Mouse (Mus musculus) kidney, embryonic 14.5 days (tissue): ENCODE data around the gene Rin3. TPM values are rescaled to one million over a fixed set of nuclear protein-coding genes. Genes with fewer than 3 reads are reported as not detected.

Experiments
- ATAC-seq: fragments of 200-750 bp; cut with Nextera tagmentation; 2 replicates; pipeline ENCODE4 v1.8.0; 2017; ENCODE audit warnings: moderate number of reproducible peaks, mild to moderate bottlenecking, moderate TSS enrichment, moderate library complexity; ENCODE audit not compliant: low FRiP score, low TSS enrichment
- H3K27ac ChIP-seq: fragments of 300-500 bp; sonication (generic); 2 replicates; pipeline ENCODE4 v1.5.1; 2014; ENCODE audit warnings: low read depth, mild to moderate bottlenecking, low read length, moderate library complexity, mixed read lengths
- H3K27me3 ChIP-seq: fragments of 300-500 bp; sonication (generic); 2 replicates; pipeline ENCODE4 v1.6.1; 2014; ENCODE audit warnings: mild to moderate bottlenecking, low read length; ENCODE audit not compliant: control insufficient read depth, insufficient read depth
- H3K36me3 ChIP-seq: fragments of 300-500 bp; sonication (generic); 2 replicates; pipeline ENCODE4 v1.6.1; 2014; ENCODE audit warnings: low read length, mixed read lengths; ENCODE audit not compliant: control insufficient read depth, insufficient read depth
- H3K4me1 ChIP-seq: fragments of 300-500 bp; sonication (generic); 2 replicates; pipeline ENCODE4 v1.6.1; 2014; ENCODE audit warnings: low read length, mixed read lengths; ENCODE audit not compliant: control insufficient read depth, insufficient read depth
- H3K4me2 ChIP-seq: fragments of 300-500 bp; sonication (generic); replicated peaks from 2 replicates; pipeline ENCODE4 v1.6.1; 2014; ENCODE audit warnings: low read depth, mild to moderate bottlenecking, low read length
- H3K4me3 ChIP-seq: fragments of 300-500 bp; sonication (generic); 2 replicates; pipeline ENCODE4 v1.5.1; 2014; ENCODE audit warnings: mild to moderate bottlenecking, low read length
- H3K9ac ChIP-seq: fragments of 300-500 bp; sonication (generic); 2 replicates; pipeline ENCODE4 v1.6.1; 2014; ENCODE audit warnings: low read depth, mild to moderate bottlenecking, low read length, moderate library complexity
- H3K9me3 ChIP-seq: fragments of 300-500 bp; sonication (generic); 2 replicates; pipeline ENCODE4 v1.6.1; 2016; ENCODE audit warnings: low read length; ENCODE audit not compliant: control insufficient read depth
- WGBS: fragments of 180-500 bp; shearing (Covaris S2); extraction: QIAGEN DNeasy Blood & Tissue Kit; methylation state at CpG from one replicate; pipeline ENCODE4 v1.1.7; 2014; 5-methylcytosine and 5-hydroxymethylcytosine counted together
- polyA plus RNA-seq: library from polyadenylated mRNA; unstranded; fragments of >200 nt; fragmentation: Nextera tagmentation; extraction: Ambion mirVana; gene quantifications from 2 replicates; pipeline ENCODE4 v1.2.1, GENCODE M21; 2014

Rin3 gene
- 6.7 and 9.2 TPM in 2 replicates for polyA plus RNA-seq

GRCm38 (mm10) chr12:102282763-102283482 lies at the start of gene Rin3:
Rin3 (plus strand) TSS chr12:102283048.
- H3K9ac ChIP-seq: peak within 1 kb of the TSS; percentile 86
- H3K4me1 ChIP-seq: peaks cover 30% of the 10 kb centered on the region
- peak within 1 kb of the TSS; percentile 48 for H3K27ac ChIP-seq
- H3K9me3 ChIP-seq: peaks cover 6% of the 10 kb centered on the region; the same call in 1 of the 2 replicates
- WGBS: 2% methylated on average over 58 of the region's 75 CpGs
- H3K4me3 ChIP-seq: peak within 1 kb of the TSS; percentile 63
- H3K36me3 ChIP-seq: no peaks in the 10 kb centered on the region
- peak; percentile 63 for ATAC-seq
- H3K4me2 ChIP-seq: peak within 1 kb of the TSS; percentile 92
- H3K27me3 ChIP-seq: no peaks in the 10 kb centered on the region

DNA sequence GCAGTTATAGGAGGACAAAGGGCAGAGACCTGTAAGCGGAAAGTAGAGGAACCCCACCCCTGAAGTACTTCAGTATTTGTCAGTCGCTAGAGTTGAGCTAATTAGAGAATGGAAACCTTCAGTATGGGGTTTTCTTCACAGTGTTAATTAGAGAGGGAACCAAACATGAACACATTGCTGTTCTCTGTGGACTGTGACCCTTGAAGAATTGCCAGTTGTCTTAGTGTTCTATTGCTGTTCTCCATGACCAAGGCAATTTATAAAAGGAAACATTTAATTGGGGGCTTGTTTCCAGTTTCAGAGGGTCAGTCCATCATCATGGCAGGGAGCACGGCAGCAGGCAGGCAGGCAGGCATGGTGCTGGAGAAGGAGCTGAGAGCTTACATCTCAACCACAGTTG lies 47.3 kb upstream of the Rin3 start:
- no peak for ATAC-seq

DNA sequence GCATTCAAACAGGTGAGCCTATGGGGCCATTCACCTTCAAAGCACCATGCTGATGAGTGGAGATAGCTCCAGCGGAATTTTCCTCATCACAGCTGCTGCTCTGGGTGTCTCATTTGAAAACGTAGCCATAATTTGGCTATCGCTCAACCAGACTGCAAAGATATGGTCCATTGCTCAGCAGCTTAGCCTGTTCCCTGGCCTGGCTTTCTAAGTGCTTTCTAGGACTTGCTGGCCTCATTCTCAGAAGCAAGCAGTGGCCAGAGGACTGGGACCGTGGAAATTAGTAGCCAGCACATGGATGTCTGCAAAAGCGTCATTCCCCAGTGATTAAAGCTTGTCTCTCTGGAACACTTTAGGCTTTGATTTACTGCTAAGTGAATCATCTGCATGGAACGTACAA lies 46.5 kb upstream of the Rin3 start:
- H3K4me3 ChIP-seq: no peak overlapping the region
- H3K4me1 ChIP-seq: no peaks in the 10 kb centered on the region
- H3K4me2 ChIP-seq: no peak overlapping the region
- no peak overlapping the region for H3K27ac ChIP-seq
- H3K27me3 ChIP-seq: no peaks in the 10 kb centered on the region
- no peak overlapping the region for H3K9ac ChIP-seq
- no peaks in the 10 kb centered on the region for H3K9me3 ChIP-seq
- H3K36me3 ChIP-seq: no peaks in the 10 kb centered on the region
- ATAC-seq: no peak
- WGBS: 70% methylated on average over 6 of the region's 6 CpGs

More for the DNA sequence above, 47.3 kb upstream of the Rin3 start:
- Histone ChIP-seq H3K4me1 (no peaks in the 10 kb centered on the region), H3K27me3 (no peaks in the 10 kb centered on the region), H3K9ac (no peak overlapping the region), H3K27ac (no peak overlapping the region), H3K4me2 (no peak overlapping the region), H3K9me3 (no peaks in the 10 kb centered on the region), H3K36me3 (no peaks in the 10 kb centered on the region), H3K4me3 (no peak overlapping the region)
- WGBS: 71% methylated on average over 3 of the region's 3 CpGs

GRCm38 (mm10) chr12:102242076-102242722 lies 40.6 kb upstream of the Rin3 start:
- Histone ChIP-seq H3K27ac (no peak overlapping the region), H3K4me3 (no peak overlapping the region), H3K9me3 (no peaks in the 10 kb centered on the region), H3K4me2 (no peak overlapping the region), H3K9ac (no peak overlapping the region), H3K27me3 (no peaks in the 10 kb centered on the region), H3K4me1 (peaks cover 3% of the 10 kb centered on the region; the same call in 1 of the 2 replicates), H3K36me3 (no peaks in the 10 kb centered on the region)
- ATAC-seq: peak; percentile 37; the same call in 1 of the 2 replicates
- WGBS: 47% methylated on average over 6 of the region's 6 CpGs

DNA sequence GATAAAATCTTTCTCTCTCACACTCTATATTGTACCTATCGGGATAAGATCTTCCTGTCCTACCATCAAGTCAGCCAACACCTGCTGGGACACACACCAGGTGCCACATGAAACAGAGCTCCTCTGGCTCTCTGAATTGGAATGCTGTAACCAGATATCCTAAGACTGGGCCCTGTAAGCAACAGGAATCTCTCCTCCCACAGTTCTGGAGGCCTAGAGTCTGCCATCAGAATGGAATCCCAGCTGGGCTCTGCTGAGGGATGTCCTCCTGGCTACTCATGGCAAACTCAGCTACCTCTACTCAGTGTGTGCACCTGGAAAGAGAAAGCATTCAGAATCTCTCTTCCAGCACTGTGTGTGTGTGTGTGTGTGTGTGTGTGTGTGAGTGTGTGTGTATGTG lies 38.9 kb upstream of the Rin3 start:
- Histone ChIP-seq H3K9me3 (no peaks in the 10 kb centered on the region), H3K27ac (no peak overlapping the region), H3K36me3 (no peaks in the 10 kb centered on the region), H3K27me3 (no peaks in the 10 kb centered on the region), H3K4me3 (no peak overlapping the region), H3K4me2 (no peak overlapping the region), H3K4me1 (peaks cover 3% of the 10 kb centered on the region; the same call in 1 of the 2 replicates), H3K9ac (no peak overlapping the region)
- WGBS: 25% methylated on average over 1 of the region's 1 CpGs
- ATAC-seq: peak; percentile 83

DNA sequence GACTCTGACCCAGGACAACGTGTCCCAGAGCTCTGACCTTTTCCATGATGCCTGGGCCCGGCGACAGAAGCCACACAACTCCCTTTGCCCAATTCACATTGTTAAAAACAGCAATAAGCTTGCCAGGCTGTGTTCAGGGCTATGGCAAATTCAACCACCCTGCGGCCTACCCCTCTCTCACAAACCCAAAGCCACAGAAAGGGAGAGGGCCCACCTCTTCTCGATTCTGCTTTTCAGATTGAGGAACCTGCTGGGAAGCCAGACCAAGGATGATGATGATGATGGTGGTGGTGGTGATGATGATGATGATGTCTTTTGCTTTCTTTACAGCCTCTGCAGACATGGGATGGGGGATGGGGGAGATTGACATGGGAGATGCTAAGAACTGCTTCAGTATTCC lies 36.6 kb upstream of the Rin3 start:
- H3K4me2 ChIP-seq: no peak overlapping the region
- H3K27me3 ChIP-seq: no peaks in the 10 kb centered on the region
- 92% methylated on average over 5 of the region's 5 CpGs for WGBS
- H3K9me3 ChIP-seq: no peaks in the 10 kb centered on the region
- no peak overlapping the region for H3K4me3 ChIP-seq
- H3K27ac ChIP-seq: no peak overlapping the region
- no peak for ATAC-seq
- H3K36me3 ChIP-seq: no peaks in the 10 kb centered on the region
- H3K4me1 ChIP-seq: peaks cover 3% of the 10 kb centered on the region; the same call in 1 of the 2 replicates
- no peak overlapping the region for H3K9ac ChIP-seq

DNA sequence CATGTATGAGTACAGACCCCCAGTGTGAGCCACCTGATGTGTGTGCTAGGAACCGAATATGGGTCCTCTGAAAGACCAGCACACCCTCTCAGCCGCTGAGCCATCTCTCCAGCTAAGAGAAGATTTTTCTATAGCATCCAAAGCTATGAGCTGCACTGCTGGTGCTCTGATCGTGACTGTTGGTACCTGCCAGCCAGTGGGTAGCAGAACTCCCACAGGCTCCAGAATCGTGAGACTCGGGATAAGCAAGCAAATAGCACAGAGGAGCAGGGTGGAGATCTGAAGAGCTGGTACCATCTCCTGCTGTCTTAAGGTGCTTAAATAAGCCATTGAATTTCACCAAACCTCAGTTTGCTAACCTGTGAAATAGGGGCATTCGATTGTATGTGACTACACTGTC lies 34.7 kb upstream of the Rin3 start:
- WGBS: 97% methylated on average over 6 of the region's 6 CpGs
- Histone ChIP-seq H3K4me3 (no peak overlapping the region), H3K36me3 (no peaks in the 10 kb centered on the region), H3K4me1 (peaks cover 3% of the 10 kb centered on the region; the same call in 1 of the 2 replicates), H3K9ac (no peak overlapping the region), H3K9me3 (no peaks in the 10 kb centered on the region), H3K27me3 (no peaks in the 10 kb centered on the region), H3K4me2 (no peak overlapping the region), H3K27ac (no peak overlapping the region)
- no peak for ATAC-seq

GRCm38 (mm10) chr12:102250316-102250715 lies 32.5 kb upstream of the Rin3 start:
- Histone ChIP-seq H3K36me3 (no peaks in the 10 kb centered on the region), H3K27me3 (no peaks in the 10 kb centered on the region), H3K27ac (no peak overlapping the region), H3K4me3 (no peak overlapping the region), H3K9ac (no peak overlapping the region), H3K4me1 (no peaks in the 10 kb centered on the region), H3K9me3 (no peaks in the 10 kb centered on the region), H3K4me2 (no peak overlapping the region)
- no peak for ATAC-seq
- WGBS: 93% methylated on average over 4 of the region's 4 CpGs

- Histone ChIP-seq H3K9me3 (no peaks in the 10 kb centered on the region), H3K27ac (no peak overlapping the region), H3K27me3 (no peaks in the 10 kb centered on the region), H3K4me1 (no peaks in the 10 kb centered on the region), H3K4me3 (no peak overlapping the region), H3K4me2 (no peak overlapping the region), H3K36me3 (no peaks in the 10 kb centered on the region), H3K9ac (no peak overlapping the region)
- ATAC-seq: no peak
- WGBS: 81% methylated on average over 3 of the region's 3 CpGs
These were observed 31.8 kb upstream of the Rin3 start for GRCm38 (mm10) chr12:102251070-102251469.
